Mouse (Mus musculus): ENCODE data around the gene Sestd1. TPM values are rescaled to one million over a fixed set of nuclear protein-coding genes. Genes with fewer than 3 reads are reported as not detected.
A peak's percentile ranks its signal among the peaks of the same experiment; 100 is the strongest.

The Sestd1 gene
- polyA plus RNA-seq, 1 experiment from 2014 or later: 0.51 TPM

GRCm38 (mm10) chr2:77157546-77157945 is 122.8 kb downstream of the Sestd1 start:
- no peaks in the 10 kb centered on the region for H3K27me3 ChIP-seq (ENCODE audit: control insufficient read depth, insufficient read depth, low read depth, low read length)
- H3K4me2 ChIP-seq (ENCODE audit: low read depth, low read length): no peak overlapping the region
- H3K9ac ChIP-seq (ENCODE audit: low read depth, low read length): no peak overlapping the region
- WGBS (ENCODE audit: insufficient replicate concordance): 72% methylated on average over 4 of the region's 4 CpGs
- no peaks in the 10 kb centered on the region; the same call in 1 of the 2 replicates for H3K4me1 ChIP-seq (ENCODE audit: control insufficient read depth, low read depth, low read length)
- no peaks in the 10 kb centered on the region for H3K9me3 ChIP-seq (replicated peaks; ENCODE audit: control insufficient read depth, low read length)
- no peak for ATAC-seq (ENCODE audit: low read depth)
- H3K36me3 ChIP-seq (ENCODE audit: control insufficient read depth, insufficient read depth): no peaks in the 10 kb centered on the region
- H3K27ac ChIP-seq (ENCODE audit: low read length): no peak overlapping the region
- no peak overlapping the region for H3K4me3 ChIP-seq (ENCODE audit: low read depth, low read length)

DNA sequence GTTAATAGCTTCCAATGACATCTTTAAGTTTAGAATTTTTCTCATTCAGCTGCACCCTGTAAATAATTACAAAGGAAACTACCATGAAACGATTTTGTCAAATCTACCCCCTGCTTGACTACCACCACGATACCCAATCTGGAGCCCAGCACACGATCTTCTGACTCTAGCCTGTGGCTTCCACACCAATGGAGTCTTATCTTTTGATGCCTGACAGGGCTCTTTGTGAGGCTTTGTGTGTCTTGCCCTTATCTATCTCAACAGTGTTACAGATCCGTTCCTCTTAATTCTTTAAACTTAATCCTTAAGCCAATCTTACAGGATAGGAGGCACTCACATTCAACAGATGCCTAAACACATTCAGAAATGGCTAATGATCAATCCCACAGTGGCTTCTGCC is 126.3 kb downstream of the Sestd1 start:
- WGBS (ENCODE audit: insufficient replicate concordance): 3% methylated on average over 4 of the region's 4 CpGs
- Histone ChIP-seq H3K36me3 (ENCODE audit: control insufficient read depth, insufficient read depth) (no peaks in the 10 kb centered on the region), H3K4me1 (ENCODE audit: control insufficient read depth, low read depth, low read length) (no peaks in the 10 kb centered on the region; the same call in 1 of the 2 replicates), H3K27ac (ENCODE audit: low read length) (no peak overlapping the region), H3K27me3 (ENCODE audit: control insufficient read depth, insufficient read depth, low read depth, low read length) (no peaks in the 10 kb centered on the region), H3K9me3 (replicated peaks; ENCODE audit: control insufficient read depth, low read length) (no peaks in the 10 kb centered on the region), H3K9ac (ENCODE audit: low read depth, low read length) (no peak overlapping the region), H3K4me3 (ENCODE audit: low read depth, low read length) (no peak overlapping the region), H3K4me2 (ENCODE audit: low read depth, low read length) (no peak overlapping the region)
- peak; percentile 76 for ATAC-seq (ENCODE audit: low read depth)

DNA sequence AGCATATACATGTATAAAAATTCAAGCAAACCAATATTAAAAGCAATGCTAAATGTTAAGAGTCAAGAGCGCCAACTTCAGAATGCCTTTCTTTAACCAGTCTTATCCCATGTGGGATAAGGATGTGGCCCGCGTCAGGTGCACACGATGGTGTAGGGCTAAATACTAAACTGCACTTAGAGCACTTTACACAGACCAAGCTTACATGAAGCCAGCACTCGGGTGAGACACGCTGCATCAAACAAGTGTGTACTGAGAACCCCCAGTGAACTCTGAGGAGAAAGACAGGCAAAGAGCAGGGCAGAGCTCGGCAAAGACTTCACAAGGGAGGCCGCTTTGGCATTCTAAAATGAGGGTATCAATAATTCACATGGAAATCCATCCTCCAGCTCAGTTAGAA is 129.1 kb downstream of the Sestd1 start:
- no peaks in the 10 kb centered on the region for H3K27me3 ChIP-seq (ENCODE audit: control insufficient read depth, insufficient read depth, low read depth, low read length)
- H3K9me3 ChIP-seq (replicated peaks; ENCODE audit: control insufficient read depth, low read length): no peaks in the 10 kb centered on the region
- no peak for ATAC-seq (ENCODE audit: low read depth)
- no peak overlapping the region for H3K4me2 ChIP-seq (ENCODE audit: low read depth, low read length)
- H3K9ac ChIP-seq (ENCODE audit: low read depth, low read length): no peak overlapping the region
- H3K4me3 ChIP-seq (ENCODE audit: low read depth, low read length): no peak overlapping the region
- 78% methylated on average over 8 of the region's 8 CpGs for WGBS (ENCODE audit: insufficient replicate concordance)
- no peak overlapping the region for H3K27ac ChIP-seq (ENCODE audit: low read length)
- no peaks in the 10 kb centered on the region for H3K36me3 ChIP-seq (ENCODE audit: control insufficient read depth, insufficient read depth)
- no peaks in the 10 kb centered on the region; the same call in 1 of the 2 replicates for H3K4me1 ChIP-seq (ENCODE audit: control insufficient read depth, low read depth, low read length)

DNA sequence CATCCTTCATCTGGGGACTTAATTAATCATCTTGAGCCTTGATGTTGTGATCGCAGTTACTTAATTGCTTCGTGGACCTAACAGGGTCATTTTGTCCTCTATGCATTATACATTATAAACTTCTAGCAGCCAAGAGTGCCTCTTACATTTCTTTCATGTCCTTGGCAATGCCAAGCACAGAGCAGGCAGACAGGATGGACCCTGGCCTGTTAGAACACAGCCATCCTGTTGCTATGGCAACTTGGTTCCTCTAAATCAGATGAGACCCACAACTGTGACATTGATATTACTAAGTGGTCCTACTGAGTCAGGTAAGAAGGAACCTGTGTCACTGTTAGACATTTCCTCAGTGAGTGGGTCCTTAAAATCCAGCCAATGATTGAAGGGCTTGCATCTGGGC is 130.8 kb downstream of the Sestd1 start:
- no peaks in the 10 kb centered on the region; the same call in 1 of the 2 replicates for H3K4me1 ChIP-seq (ENCODE audit: control insufficient read depth, low read depth, low read length)
- WGBS (ENCODE audit: insufficient replicate concordance): 61% methylated on average over 2 of the region's 2 CpGs
- H3K27me3 ChIP-seq (ENCODE audit: control insufficient read depth, insufficient read depth, low read depth, low read length): no peaks in the 10 kb centered on the region
- H3K9ac ChIP-seq (ENCODE audit: low read depth, low read length): no peak overlapping the region
- no peak overlapping the region for H3K4me3 ChIP-seq (ENCODE audit: low read depth, low read length)
- no peaks in the 10 kb centered on the region for H3K36me3 ChIP-seq (ENCODE audit: control insufficient read depth, insufficient read depth)
- no peaks in the 10 kb centered on the region for H3K9me3 ChIP-seq (replicated peaks; ENCODE audit: control insufficient read depth, low read length)
- no peak for ATAC-seq (ENCODE audit: low read depth)
- no peak overlapping the region for H3K4me2 ChIP-seq (ENCODE audit: low read depth, low read length)
- no peak overlapping the region for H3K27ac ChIP-seq (ENCODE audit: low read length)

GRCm38 (mm10) chr2:77148215-77148614 is 132.2 kb downstream of the Sestd1 start:
- Histone ChIP-seq H3K27me3 (ENCODE audit: control insufficient read depth, insufficient read depth, low read depth, low read length) (no peaks in the 10 kb centered on the region), H3K27ac (ENCODE audit: low read length) (no peak overlapping the region), H3K4me2 (ENCODE audit: low read depth, low read length) (no peak overlapping the region), H3K36me3 (ENCODE audit: control insufficient read depth, insufficient read depth) (no peaks in the 10 kb centered on the region), H3K4me3 (ENCODE audit: low read depth, low read length) (no peak overlapping the region), H3K9ac (ENCODE audit: low read depth, low read length) (no peak overlapping the region), H3K4me1 (ENCODE audit: control insufficient read depth, low read depth, low read length) (no peaks in the 10 kb centered on the region), H3K9me3 (replicated peaks; ENCODE audit: control insufficient read depth, low read length) (no peaks in the 10 kb centered on the region)
- ATAC-seq (ENCODE audit: low read depth): no peak
- WGBS (ENCODE audit: insufficient replicate concordance): 51% methylated on average over 4 of the region's 4 CpGs

DNA sequence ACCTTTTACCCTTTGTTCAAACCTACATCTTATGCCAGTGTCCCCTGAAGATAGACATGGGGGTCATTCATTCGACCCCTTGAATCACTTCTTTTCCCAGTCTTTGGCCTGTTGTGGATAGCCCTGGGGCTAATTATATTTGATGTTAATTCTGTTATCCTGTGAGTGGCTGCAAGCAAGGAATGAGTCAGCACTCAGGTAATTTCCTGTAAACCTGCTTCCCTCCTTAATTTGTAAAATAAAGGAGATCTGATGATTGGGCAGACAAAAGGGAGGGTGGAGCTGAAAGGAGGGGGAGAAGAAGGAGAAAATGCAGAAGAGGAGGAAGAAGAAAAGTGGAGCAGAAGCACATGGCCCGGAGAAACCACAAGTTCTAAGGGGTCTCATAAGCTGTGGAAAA is 133.4 kb downstream of the Sestd1 start:
- Histone ChIP-seq H3K4me2 (ENCODE audit: low read depth, low read length) (no peak overlapping the region), H3K4me3 (ENCODE audit: low read depth, low read length) (no peak overlapping the region), H3K27ac (ENCODE audit: low read length) (no peak overlapping the region), H3K9me3 (replicated peaks; ENCODE audit: control insufficient read depth, low read length) (no peaks in the 10 kb centered on the region), H3K4me1 (ENCODE audit: control insufficient read depth, low read depth, low read length) (no peaks in the 10 kb centered on the region), H3K36me3 (ENCODE audit: control insufficient read depth, insufficient read depth) (no peaks in the 10 kb centered on the region), H3K27me3 (ENCODE audit: control insufficient read depth, insufficient read depth, low read depth, low read length) (no peaks in the 10 kb centered on the region), H3K9ac (ENCODE audit: low read depth, low read length) (no peak overlapping the region)
- WGBS (ENCODE audit: insufficient replicate concordance): 63% methylated on average over 2 of the region's 2 CpGs
- no peak for ATAC-seq (ENCODE audit: low read depth)

DNA sequence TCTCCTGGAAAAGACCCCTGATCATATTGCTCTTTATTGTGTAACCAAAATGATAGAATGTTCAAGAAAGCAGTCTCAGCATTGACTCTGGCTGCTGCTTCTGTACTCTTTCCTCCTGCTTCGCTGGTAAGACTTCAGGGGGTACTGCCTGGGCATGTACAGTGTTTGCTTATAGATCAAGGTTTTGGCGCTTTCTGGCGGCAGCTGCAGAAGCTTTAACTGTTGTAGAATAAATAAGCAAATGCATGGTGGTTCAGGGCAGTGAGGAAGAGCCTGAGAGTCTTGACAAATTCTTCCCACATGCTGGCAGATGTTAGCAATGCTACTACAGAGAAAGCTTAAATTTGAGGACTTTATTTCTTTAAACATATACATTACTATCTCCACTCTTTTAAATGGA is 134.1 kb downstream of the Sestd1 start:
- WGBS (ENCODE audit: insufficient replicate concordance): 50% methylated on average over 3 of the region's 3 CpGs

DNA sequence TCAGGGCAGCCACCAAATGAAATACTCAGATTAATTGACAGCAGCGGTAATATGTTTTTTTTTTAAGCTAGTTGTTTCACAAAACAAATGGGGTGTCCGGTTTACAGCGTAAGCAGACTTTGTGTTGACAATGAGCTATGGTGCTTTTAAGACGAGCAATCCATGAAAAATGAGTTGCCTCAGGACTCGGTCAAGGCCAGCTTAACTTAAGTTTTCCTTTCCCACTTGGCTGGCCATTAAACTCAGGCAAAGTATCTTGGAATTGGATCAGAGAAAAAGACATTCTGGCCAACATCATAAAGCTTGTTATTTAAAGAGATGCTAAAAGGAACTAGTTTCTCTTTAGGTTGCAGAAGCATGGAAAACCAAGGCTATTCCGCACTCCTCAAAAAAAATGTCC is 136.9 kb downstream of the Sestd1 start:
- Histone ChIP-seq H3K9ac (ENCODE audit: low read depth, low read length) (no peak overlapping the region), H3K4me3 (ENCODE audit: low read depth, low read length) (no peak overlapping the region), H3K27me3 (ENCODE audit: control insufficient read depth, insufficient read depth, low read depth, low read length) (no peaks in the 10 kb centered on the region), H3K27ac (ENCODE audit: low read length) (no peak overlapping the region), H3K4me1 (ENCODE audit: control insufficient read depth, low read depth, low read length) (no peaks in the 10 kb centered on the region), H3K36me3 (ENCODE audit: control insufficient read depth, insufficient read depth) (no peaks in the 10 kb centered on the region), H3K4me2 (ENCODE audit: low read depth, low read length) (no peak overlapping the region), H3K9me3 (replicated peaks; ENCODE audit: control insufficient read depth, low read length) (no peaks in the 10 kb centered on the region)
- 71% methylated on average over 6 of the region's 6 CpGs for WGBS (ENCODE audit: insufficient replicate concordance)
- no peak for ATAC-seq (ENCODE audit: low read depth)

More for the DNA sequence above, 134.1 kb downstream of the Sestd1 start:
- H3K9me3 ChIP-seq (replicated peaks; ENCODE audit: control insufficient read depth, low read length): no peaks in the 10 kb centered on the region
- no peak overlapping the region for H3K4me3 ChIP-seq (ENCODE audit: low read depth, low read length)
- H3K36me3 ChIP-seq (ENCODE audit: control insufficient read depth, insufficient read depth): no peaks in the 10 kb centered on the region
- H3K4me2 ChIP-seq (ENCODE audit: low read depth, low read length): no peak overlapping the region
- ATAC-seq (ENCODE audit: low read depth): no peak
- no peak overlapping the region for H3K27ac ChIP-seq (ENCODE audit: low read length)
- H3K9ac ChIP-seq (ENCODE audit: low read depth, low read length): no peak overlapping the region
- H3K27me3 ChIP-seq (ENCODE audit: control insufficient read depth, insufficient read depth, low read depth, low read length): no peaks in the 10 kb centered on the region
- no peaks in the 10 kb centered on the region for H3K4me1 ChIP-seq (ENCODE audit: control insufficient read depth, low read depth, low read length)

GRCm38 (mm10) chr2:77138879-77139278 is 141.5 kb downstream of the Sestd1 start:
- Histone ChIP-seq H3K4me3 (ENCODE audit: low read depth, low read length) (no peak overlapping the region), H3K27ac (ENCODE audit: low read length) (no peak overlapping the region), H3K4me1 (ENCODE audit: control insufficient read depth, low read depth, low read length) (no peaks in the 10 kb centered on the region), H3K27me3 (ENCODE audit: control insufficient read depth, insufficient read depth, low read depth, low read length) (no peaks in the 10 kb centered on the region), H3K9me3 (replicated peaks; ENCODE audit: control insufficient read depth, low read length) (no peaks in the 10 kb centered on the region), H3K9ac (ENCODE audit: low read depth, low read length) (no peak overlapping the region), H3K4me2 (ENCODE audit: low read depth, low read length) (no peak overlapping the region), H3K36me3 (ENCODE audit: control insufficient read depth, insufficient read depth) (no peaks in the 10 kb centered on the region)
- ATAC-seq (ENCODE audit: low read depth): no peak
- WGBS (ENCODE audit: insufficient replicate concordance): 42% methylated on average over 6 of the region's 6 CpGs

Measured in liver, embryonic 16.5 days (tissue).